Mouse (Mus musculus) embryo, embryonic 10.5 days (tissue): ENCODE measurements around the gene Tor4a.
A peak's percentile ranks its signal among the peaks of the same experiment; 100 is the strongest.

Source experiments
- DNase-seq: peaks from one replicate; pipeline ENCODE4 v3.0.0-alpha.2; 2015; ENCODE audit warnings: low spot score

Gene Tor4a

GRCm38 (mm10) chr2:25196172-25196954, at the start of gene Tor4a:
Tor4a (minus strand) TSS chr2:25196886.
- peak; percentile 41 for DNase-seq

- DNase-seq, result no peak
Measured at GRCm38 (mm10) chr2:25244144-25244543, 47.5 kb upstream of the Tor4a start.

GRCm38 (mm10) chr2:25243342-25243741, 46.7 kb upstream of the Tor4a start:
- no peak for DNase-seq

- DNase-seq, result peak; percentile 39
Measured at GRCm38 (mm10) chr2:25242101-25242506, 45.4 kb upstream of the Tor4a start, which contains the start of the genes Rnf208 and Cysrt1. Rnf208 (plus strand) TSS chr2:25242255. Cysrt1 (minus strand) TSS chr2:25242452.

- no peak for DNase-seq
Measured at GRCm38 (mm10) chr2:25241438-25241775, 44.7 kb upstream of the Tor4a start.

- DNase-seq, result peak; percentile 87
Measured at GRCm38 (mm10) chr2:25240723-25241437, 44.2 kb upstream of the Tor4a start.

- no peak for DNase-seq
Measured at GRCm38 (mm10) chr2:25240310-25240709, 43.6 kb upstream of the Tor4a start.

GRCm38 (mm10) chr2:25239766-25240165, 43.1 kb upstream of the Tor4a start:
- no peak for DNase-seq

- no peak for DNase-seq
Measured at GRCm38 (mm10) chr2:25238106-25238505, 41.4 kb upstream of the Tor4a start.

GRCm38 (mm10) chr2:25237522-25237921, 40.8 kb upstream of the Tor4a start:
- DNase-seq, result no peak

- DNase-seq, result no peak
Measured at GRCm38 (mm10) chr2:25236614-25237013, 39.9 kb upstream of the Tor4a start, which contains the start of gene Rnf224. Rnf224 (minus strand) TSS chr2:25236787.

- no peak for DNase-seq
Measured at GRCm38 (mm10) chr2:25234551-25235220, 38.0 kb upstream of the Tor4a start.

- DNase-seq, result no peak
Measured at GRCm38 (mm10) chr2:25234050-25234449, 37.4 kb upstream of the Tor4a start, which contains the start of gene Slc34a3. Slc34a3 (minus strand) TSS chr2:25234364.

- no peak for DNase-seq
Measured at GRCm38 (mm10) chr2:25233421-25233820, 36.7 kb upstream of the Tor4a start.

- DNase-seq, result no peak
Measured at GRCm38 (mm10) chr2:25231038-25231437, 34.4 kb upstream of the Tor4a start.

GRCm38 (mm10) chr2:25230581-25230980, 33.9 kb upstream of the Tor4a start:
- no peak for DNase-seq

- DNase-seq, result no peak
Measured at GRCm38 (mm10) chr2:25229582-25229981, 32.9 kb upstream of the Tor4a start.

- DNase-seq, result no peak
Measured at GRCm38 (mm10) chr2:25228995-25229530, 32.4 kb upstream of the Tor4a start.

GRCm38 (mm10) chr2:25228431-25228889, 31.8 kb upstream of the Tor4a start:
- peak; percentile 92 for DNase-seq

GRCm38 (mm10) chr2:25227406-25227805, 30.7 kb upstream of the Tor4a start:
- no peak for DNase-seq

- no peak for DNase-seq
Measured at GRCm38 (mm10) chr2:25226864-25227263, 30.2 kb upstream of the Tor4a start.

- DNase-seq, result no peak
Measured at GRCm38 (mm10) chr2:25225811-25226379, 29.2 kb upstream of the Tor4a start.
